Mouse (Mus musculus) liver, adult 2 months (tissue): ENCODE data around the gene S100a3. TPM values are rescaled to one million over a fixed set of nuclear protein-coding genes. Genes with fewer than 3 reads are reported as not detected.

Source experiments
- DNase-seq: peaks from one replicate; pipeline ENCODE4 v3.0.0-alpha.2; 2011; ENCODE audit warnings: low read depth, low spot score; ENCODE audit errors: extremely low read depth
- H3K27ac ChIP-seq: fragments of 200-500 bp; replicated peaks from 2 replicates; pipeline ENCODE4 v1.5.1; 2012; ENCODE audit warnings: low read depth, mild to moderate bottlenecking, control low read depth, inconsistent platforms, low read length; ENCODE audit not compliant: insufficient read depth
- H3K27me3 ChIP-seq: fragments of 200-500 bp; 2 replicates; pipeline ENCODE4 v1.6.1; 2012; ENCODE audit warnings: mild to moderate bottlenecking, moderate library complexity, low read length, inconsistent platforms; ENCODE audit not compliant: control insufficient read depth, insufficient read depth
- H3K36me3 ChIP-seq: fragments of 200-500 bp; 2 replicates; pipeline ENCODE4 v1.6.1; 2012; ENCODE audit warnings: low read length, inconsistent platforms; ENCODE audit not compliant: control insufficient read depth, insufficient read depth
- H3K4me1 ChIP-seq: fragments of 200-500 bp; 2 replicates; pipeline ENCODE4 v1.6.1; 2011; ENCODE audit warnings: low read length; ENCODE audit not compliant: control insufficient read depth, insufficient read depth
- H3K4me3 ChIP-seq: fragments of 200-500 bp; 2 replicates; pipeline ENCODE4 v1.5.1; 2011; ENCODE audit warnings: low read depth, mild to moderate bottlenecking, control low read depth, low read length, moderate library complexity; ENCODE audit not compliant: insufficient read depth
- H3K79me2 ChIP-seq: fragments of 200-500 bp; 2 replicates; pipeline ENCODE4 v1.6.1; 2012; ENCODE audit warnings: inconsistent platforms, mild to moderate bottlenecking, low read length, moderate library complexity; ENCODE audit not compliant: control insufficient read depth, insufficient read depth
- H3K9ac ChIP-seq: fragments of 200-500 bp; 2 replicates; pipeline ENCODE4 v1.6.1; 2012; ENCODE audit warnings: low read depth, mild to moderate bottlenecking, control low read depth, inconsistent platforms, low read length
- CTCF ChIP-seq: fragments of 200-500 bp; IDR thresholded peaks from 2 replicates; pipeline ENCODE4 v1.5.1; 2011; ENCODE audit warnings: low read depth, low read length, control low read depth
- POLR2A ChIP-seq: fragments of 200-500 bp; IDR thresholded peaks from 2 replicates; pipeline ENCODE4 v1.6.1; 2011; ENCODE audit warnings: low read length, control low read depth; ENCODE audit not compliant: insufficient read depth; ENCODE audit errors: extremely low read depth
- WGBS: fragments of 180-500 bp; shearing (Covaris S2); methylation state at CpG from one replicate; pipeline ENCODE4 v1.1.7; 2018; 5-methylcytosine and 5-hydroxymethylcytosine counted together
- polyA plus RNA-seq: library from polyadenylated mRNA; depleted of rRNA; stranded (reverse); fragments of >200 nt; gene quantifications from 2 replicates; pipeline ENCODE4 v1.2.3, GENCODE M21; 2012
- total RNA-seq: library from RNA; depleted of rRNA; stranded (reverse); fragments of >200 nt; gene quantifications from 2 replicates; pipeline ENCODE4 v1.2.3, GENCODE M21; 2014

The S100a3 gene
- total and polyA plus RNA-seq, 2 experiments, result not detected

DNA sequence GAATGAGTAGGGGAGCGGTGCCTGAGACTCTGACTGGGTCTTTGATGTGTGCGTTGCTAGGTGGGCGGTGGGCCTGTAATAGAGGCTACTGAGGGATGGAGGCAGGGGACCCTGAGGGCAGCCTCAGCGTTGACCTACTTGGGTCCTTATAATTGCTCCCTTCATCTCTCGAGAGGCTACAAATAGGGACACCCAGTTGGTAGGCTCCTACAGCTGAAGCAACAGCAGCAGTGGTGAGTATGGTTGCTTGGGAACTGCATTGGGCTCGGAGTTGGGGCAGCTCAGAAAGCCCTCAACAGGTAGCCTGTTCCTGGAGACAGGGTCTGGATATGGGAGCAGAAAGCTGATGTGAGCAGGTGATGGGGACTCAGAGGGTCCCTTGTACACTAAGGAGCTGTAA lies 39.7 kb downstream of the S100a3 start:
- Histone ChIP-seq H3K27me3 (no peaks in the 10 kb centered on the region), H3K4me3 (no peak overlapping the region), H3K9ac (no peak overlapping the region), H3K36me3 (no peaks in the 10 kb centered on the region), H3K4me1 (no peaks in the 10 kb centered on the region), H3K27ac (no peak overlapping the region), H3K79me2 (no peaks in the 10 kb centered on the region)
- 79% methylated on average over 6 of the region's 6 CpGs for WGBS
- TF ChIP-seq POLR2A, result no peak
- TF ChIP-seq CTCF, result no peak
- no peak for DNase-seq

DNA sequence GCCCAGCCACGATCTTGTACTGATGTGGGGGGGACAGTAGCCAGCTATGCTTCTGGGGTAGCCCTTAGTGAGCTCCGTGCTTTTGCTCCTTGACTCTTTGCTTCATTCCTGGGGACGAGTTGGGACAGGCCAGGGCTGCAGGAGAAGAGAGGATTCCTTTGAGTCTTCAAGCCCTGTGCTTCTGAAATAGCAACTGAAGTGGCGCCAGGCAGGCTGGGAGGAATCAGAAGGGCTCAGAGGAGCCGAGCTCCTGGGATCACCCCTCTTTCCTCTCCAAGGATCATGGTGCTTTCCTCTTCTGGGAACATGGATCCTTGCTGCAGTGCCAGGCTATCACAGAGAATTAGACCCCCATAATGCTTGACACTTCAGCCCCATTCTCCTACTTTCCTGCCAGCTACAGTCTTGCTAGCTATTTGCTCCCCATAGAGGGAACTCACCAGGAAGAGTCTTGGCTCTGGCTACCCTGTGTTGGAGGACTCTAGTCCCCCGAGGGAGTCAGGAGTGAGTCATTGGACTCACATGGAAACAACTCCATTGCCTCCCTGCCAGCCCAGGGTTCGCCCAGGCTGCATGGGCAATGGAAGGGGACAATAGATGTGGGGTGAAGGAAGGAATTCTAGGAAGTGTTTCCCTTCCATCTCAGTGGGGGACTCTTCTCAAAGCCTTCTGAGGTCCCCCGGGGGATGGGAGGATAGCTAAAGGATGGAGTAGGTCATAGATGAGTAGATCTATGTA lies 40.2 kb downstream of the S100a3 start:
- no peak for DNase-seq
- H3K27me3 ChIP-seq, result no peaks in the 10 kb centered on the region
- no peaks in the 10 kb centered on the region for H3K4me1 ChIP-seq
- no peak overlapping the region for H3K27ac ChIP-seq
- no peaks in the 10 kb centered on the region for H3K36me3 ChIP-seq
- 74% methylated on average over 8 of the region's 8 CpGs for WGBS
- H3K79me2 ChIP-seq, result no peaks in the 10 kb centered on the region
- TF ChIP-seq CTCF (no peak), POLR2A (no peak)
- H3K4me3 ChIP-seq, result no peak overlapping the region
- H3K9ac ChIP-seq, result no peak overlapping the region

DNA sequence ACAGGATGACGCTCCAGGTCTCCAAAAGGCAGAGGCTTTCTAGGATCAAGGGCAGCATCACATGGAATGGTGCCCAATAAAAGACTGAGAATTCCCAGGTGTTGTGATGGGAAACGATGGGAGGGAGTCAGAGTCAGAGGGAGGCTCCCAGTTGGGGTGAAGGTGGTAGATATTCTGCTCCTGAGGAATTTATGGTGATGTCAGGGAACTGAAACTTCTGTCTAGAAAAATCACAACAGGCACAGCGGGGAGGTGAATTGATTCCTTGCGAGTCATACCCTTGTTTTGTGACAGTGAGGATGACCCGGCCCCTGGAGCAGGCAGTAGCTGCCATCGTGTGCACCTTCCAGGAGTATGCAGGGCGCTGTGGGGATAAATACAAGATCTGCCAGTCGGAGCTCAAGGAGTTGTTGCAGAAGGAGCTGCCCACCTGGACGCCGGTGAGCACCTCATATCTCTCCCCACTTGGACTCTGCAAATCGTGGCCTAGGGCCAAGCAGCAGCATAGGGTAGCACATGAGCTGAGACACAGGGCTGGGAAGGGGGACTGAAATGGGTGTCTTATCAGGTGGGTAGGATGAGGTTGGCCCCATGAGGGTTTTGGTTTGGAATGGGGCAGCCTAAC lies 41.2 kb downstream of the S100a3 start, which contains the start of gene Gm42674:
Gm42674 (plus strand) TSS at position 419 of the 625 bp plus-strand sequence.
- no peak within 1 kb of the TSS for H3K27ac ChIP-seq
- no peak within 1 kb of the TSS for H3K9ac ChIP-seq
- H3K27me3 ChIP-seq, result no peaks in the 10 kb centered on the region
- H3K36me3 ChIP-seq, result no peaks in the 10 kb centered on the region
- no peak for TF ChIP-seq POLR2A
- no peak for TF ChIP-seq CTCF
- 82% methylated on average over 11 of the region's 11 CpGs for WGBS
- no peaks in the 10 kb centered on the region for H3K4me1 ChIP-seq
- no peak within 1 kb of the TSS for H3K4me3 ChIP-seq
- no peak for DNase-seq
- no peaks in the 10 kb centered on the region for H3K79me2 ChIP-seq

DNA sequence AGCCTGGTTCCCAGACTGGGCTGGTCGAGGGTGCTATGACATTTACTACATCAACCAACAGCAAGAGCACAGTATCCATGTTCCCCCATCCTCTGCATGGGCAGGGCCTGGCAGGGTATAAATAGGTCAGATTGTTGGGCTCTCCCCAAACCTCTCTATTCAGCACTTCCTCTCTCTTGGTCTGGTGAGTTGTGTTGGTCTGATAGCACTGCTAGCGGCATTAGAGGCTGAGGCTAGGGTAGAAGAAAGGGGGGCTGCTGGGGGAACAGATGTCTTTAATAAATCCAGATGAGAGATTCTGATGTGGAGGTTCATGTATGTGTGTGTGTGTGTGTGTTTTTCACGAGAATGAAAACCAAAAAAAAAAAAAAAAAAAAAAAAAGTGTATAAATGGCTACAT lies 43.2 kb downstream of the S100a3 start, which contains the start of gene S100a4:
S100a4 (plus strand) TSS at position 149 of the 400 bp plus-strand sequence.
- 54% methylated on average over 3 of the region's 3 CpGs for WGBS

DNA sequence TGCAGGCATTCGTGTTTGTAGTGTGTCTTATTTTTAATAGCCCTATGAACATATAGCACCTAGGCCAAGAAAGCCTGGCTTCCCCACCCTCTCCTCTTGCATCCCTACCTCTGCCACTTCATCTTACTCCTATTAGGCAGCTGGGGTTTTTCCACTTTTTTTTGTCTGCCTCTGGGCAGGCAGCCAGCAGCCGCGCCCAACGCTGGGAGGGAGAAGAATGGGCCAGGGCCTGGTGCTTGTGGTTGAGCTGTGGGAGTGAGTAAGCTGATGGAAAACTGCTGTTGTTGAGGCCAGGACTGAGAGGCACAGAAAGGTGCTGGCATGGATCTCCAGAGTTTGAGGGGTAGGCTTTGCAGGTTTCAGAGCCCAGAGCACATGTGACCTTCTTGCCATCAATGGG lies 44.0 kb downstream of the S100a3 start:
- TF ChIP-seq POLR2A (no peak), CTCF (no peak)
- H3K27ac ChIP-seq, result no peak overlapping the region
- H3K4me1 ChIP-seq, result no peaks in the 10 kb centered on the region
- H3K36me3 ChIP-seq, result no peaks in the 10 kb centered on the region
- H3K9ac ChIP-seq, result no peak overlapping the region
- WGBS, result 74% methylated on average over 4 of the region's 4 CpGs
- no peaks in the 10 kb centered on the region for H3K27me3 ChIP-seq
- H3K79me2 ChIP-seq, result no peaks in the 10 kb centered on the region
- H3K4me3 ChIP-seq, result no peak overlapping the region
- no peak for DNase-seq

More for the DNA sequence above, 43.2 kb downstream of the S100a3 start, which contains the start of gene S100a4:
- no peak for DNase-seq
- H3K79me2 ChIP-seq, result no peaks in the 10 kb centered on the region
- H3K4me1 ChIP-seq, result no peaks in the 10 kb centered on the region
- H3K27ac ChIP-seq, result no peak within 1 kb of the TSS
- H3K27me3 ChIP-seq, result no peaks in the 10 kb centered on the region
- no peak within 1 kb of the TSS for H3K9ac ChIP-seq
- TF ChIP-seq CTCF (no peak), POLR2A (no peak)
- H3K4me3 ChIP-seq, result no peak within 1 kb of the TSS
- no peaks in the 10 kb centered on the region for H3K36me3 ChIP-seq

DNA sequence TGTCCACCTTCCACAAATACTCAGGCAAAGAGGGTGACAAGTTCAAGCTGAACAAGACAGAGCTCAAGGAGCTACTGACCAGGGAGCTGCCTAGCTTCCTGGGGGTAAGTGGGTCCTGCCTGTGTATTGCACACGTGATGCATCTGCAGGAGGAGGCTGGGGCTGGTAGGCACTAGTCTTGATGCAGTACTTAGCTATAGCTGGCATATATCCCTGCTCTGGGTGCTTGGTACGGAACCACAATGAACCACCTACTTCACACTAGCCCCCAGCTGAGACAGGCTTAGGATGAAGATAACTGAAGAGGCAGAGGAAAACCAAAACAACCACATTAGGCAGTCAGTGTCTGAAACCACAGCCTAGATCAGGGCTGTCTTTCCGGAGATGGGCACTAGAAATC lies 44.7 kb downstream of the S100a3 start:
- Histone ChIP-seq H3K9ac (no peak overlapping the region), H3K27me3 (no peaks in the 10 kb centered on the region), H3K27ac (no peak overlapping the region), H3K79me2 (no peaks in the 10 kb centered on the region), H3K4me1 (no peaks in the 10 kb centered on the region), H3K36me3 (no peaks in the 10 kb centered on the region), H3K4me3 (no peak overlapping the region)
- 78% methylated on average over 3 of the region's 3 CpGs for WGBS
- TF ChIP-seq CTCF (no peak), POLR2A (no peak)
- DNase-seq, result no peak
